Mouse (Mus musculus) cerebral cortex, adult 2 months (tissue): ENCODE measurements around the gene Hsd17b7.

Experiments
- WGBS: fragments of 180-500 bp; shearing (Covaris S2); methylation state at CpG from one replicate; pipeline ENCODE4 v1.1.7; 2018; 5-methylcytosine and 5-hydroxymethylcytosine counted together

Gene Hsd17b7

GRCm38 (mm10) chr1:169968792-169969515 lies at the start of gene Hsd17b7:
Gene Hsd17b7 (minus strand): TSS chr1:169969241.
- 1% methylated on average over 48 of the region's 48 CpGs for WGBS

- 84% methylated on average over 3 of the region's 3 CpGs for WGBS
Measured at GRCm38 (mm10) chr1:170014784-170015183, 45.7 kb upstream of the Hsd17b7 start.

GRCm38 (mm10) chr1:170010716-170011505 lies 41.9 kb upstream of the Hsd17b7 start:
- WGBS, result 76% methylated on average over 15 of the region's 15 CpGs

GRCm38 (mm10) chr1:170009296-170009695 lies 40.3 kb upstream of the Hsd17b7 start:
- 93% methylated on average over 1 of the region's 1 CpGs for WGBS

GRCm38 (mm10) chr1:170008432-170009220 lies 39.6 kb upstream of the Hsd17b7 start:
- WGBS, result 84% methylated on average over 13 of the region's 13 CpGs

GRCm38 (mm10) chr1:170006516-170006915 lies 37.5 kb upstream of the Hsd17b7 start:
- 69% methylated on average over 5 of the region's 5 CpGs for WGBS

GRCm38 (mm10) chr1:170005297-170005696 lies 36.3 kb upstream of the Hsd17b7 start:
- 87% methylated on average over 3 of the region's 3 CpGs for WGBS

GRCm38 (mm10) chr1:169993901-169994300 lies 24.9 kb upstream of the Hsd17b7 start:
- 85% methylated on average over 6 of the region's 6 CpGs for WGBS

GRCm38 (mm10) chr1:169986166-169986565 lies 17.1 kb upstream of the Hsd17b7 start:
- 28% methylated on average over 1 of the region's 1 CpGs for WGBS

GRCm38 (mm10) chr1:169977621-169978020 lies 8.6 kb upstream of the Hsd17b7 start:
- WGBS, result 72% methylated on average over 4 of the region's 4 CpGs

GRCm38 (mm10) chr1:169971998-169972397 lies 3.0 kb upstream of the Hsd17b7 start:
- WGBS, result 86% methylated on average over 2 of the region's 2 CpGs

- 89% methylated on average over 4 of the region's 4 CpGs for WGBS
Measured at GRCm38 (mm10) chr1:169970936-169971335, 1.9 kb upstream of the Hsd17b7 start.

- WGBS, result under 1% methylated on average over 9 of the region's 9 CpGs
Measured at GRCm38 (mm10) chr1:169969516-169969886, 460 bp upstream of the Hsd17b7 start.

- 96% methylated on average over 10 of the region's 10 CpGs for WGBS
Measured at GRCm38 (mm10) chr1:169953106-169953505, 15.9 kb downstream of the Hsd17b7 start.

GRCm38 (mm10) chr1:169952636-169953035 lies 16.4 kb downstream of the Hsd17b7 start:
- 95% methylated on average over 10 of the region's 10 CpGs for WGBS

- 93% methylated on average over 6 of the region's 6 CpGs for WGBS
Measured at GRCm38 (mm10) chr1:169951561-169951960, 17.5 kb downstream of the Hsd17b7 start.

GRCm38 (mm10) chr1:169950651-169951050 lies 18.4 kb downstream of the Hsd17b7 start:
- 92% methylated on average over 4 of the region's 4 CpGs for WGBS

GRCm38 (mm10) chr1:169949981-169950380 lies 19.1 kb downstream of the Hsd17b7 start:
- 78% methylated on average over 7 of the region's 7 CpGs for WGBS

GRCm38 (mm10) chr1:169948866-169949265 lies 20.2 kb downstream of the Hsd17b7 start:
- 62% methylated on average over 7 of the region's 7 CpGs for WGBS

- WGBS, result 87% methylated on average over 7 of the region's 7 CpGs
Measured at GRCm38 (mm10) chr1:169948280-169948679, 20.8 kb downstream of the Hsd17b7 start.

- WGBS, result 90% methylated on average over 6 of the region's 6 CpGs
Measured at GRCm38 (mm10) chr1:169947654-169948053, 21.4 kb downstream of the Hsd17b7 start.

- WGBS, result 84% methylated on average over 3 of the region's 3 CpGs
Measured at GRCm38 (mm10) chr1:169946004-169946403, 23.0 kb downstream of the Hsd17b7 start.
